Mouse (Mus musculus): ENCODE measurements around the gene Ascc1.
"Not testable (repeated sequence)": the region's sequence is repeated elsewhere in the genome, so short reads cannot be mapped to it uniquely, and the experiment has no call there.

GRCm38 (mm10) chr10:60147510-60148047 is 145.0 kb downstream of the Ascc1 start:
- TF ChIP-seq CTCF (IDR thresholded peaks at IDR 0.05): not testable (repeated sequence)
- TF ChIP-seq EP300 (IDR thresholded peaks at IDR 0.05): peak; percentile 58; the same call in 1 of the 2 replicates

All from lung, postnatal 0 days (tissue).